ENCODE assay signal across 9 mouse cellular contexts in genomic region chr17:45626577-45627134, GRCm38 (mm10). TPM values are rescaled to one million over a fixed set of nuclear protein-coding genes. Genes with fewer than 3 reads are reported as not detected.
DNase-seq lines count a peak whose midpoint lies in the region; ATAC-seq and TF ChIP-seq lines count a peak whose summit lies in the region.
"Had no signal": no experiment of that assay in that cellular context is flagged by ENCODE, and none has a peak within 500 bp of the region (broad histone marks: within the 10 kb centered on the region; RNA-seq: fewer than 3 reads in every experiment).

No protein-coding gene starts in this region.

- H3K4me2 ChIP-seq in embryonic facial prominence, embryonic 13.5 days, result peak overlapping the region; percentile 51
- H3K4me2 ChIP-seq in kidney, embryonic 15.5 days, result peak overlapping the region; percentile 46
- H3K4me2 ChIP-seq in limb, embryonic 14.5 days (replicated peaks; ENCODE audit: low read depth, low read length, severe bottlenecking), result peak overlapping the region; percentile 26; the same call in 1 of the 2 replicates
- H3K4me2 ChIP-seq in midbrain, embryonic 16.5 days (ENCODE audit: low read length), result peak overlapping the region; percentile 46

- no peaks in the 10 kb centered on the region for H3K36me3 ChIP-seq in embryonic facial prominence, embryonic 13.5 days
- no peaks in the 10 kb centered on the region for H3K36me3 ChIP-seq in kidney, embryonic 15.5 days
- H3K36me3 ChIP-seq in limb, embryonic 14.5 days (ENCODE audit: control insufficient read depth, insufficient read depth, low read length), result no peaks in the 10 kb centered on the region
- H3K36me3 ChIP-seq in midbrain, embryonic 16.5 days (ENCODE audit: control insufficient read depth, insufficient read depth, low read length), result no peaks in the 10 kb centered on the region
- no peaks in the 10 kb centered on the region for H3K36me3 ChIP-seq in splenic B cell, adult 2 months (ENCODE audit: control insufficient read depth, insufficient read depth, low read length, poor library complexity, severe bottlenecking)

- no peaks in the 10 kb centered on the region for H3K9me3 ChIP-seq in embryonic facial prominence, embryonic 13.5 days
- H3K9me3 ChIP-seq in kidney, embryonic 15.5 days (replicated peaks), result no peaks in the 10 kb centered on the region
- no peaks in the 10 kb centered on the region for H3K9me3 ChIP-seq in limb, embryonic 14.5 days (ENCODE audit: control insufficient read depth, low read length)
- no peaks in the 10 kb centered on the region for H3K9me3 ChIP-seq in midbrain, embryonic 16.5 days (replicated peaks; ENCODE audit: control insufficient read depth, low read length, poor library complexity, severe bottlenecking)

- no peak for TF ChIP-seq POLR2A in limb, embryonic 14.5 days (IDR thresholded peaks at IDR 0.05; ENCODE audit: borderline replicate concordance, extremely low read depth, insufficient read depth, insufficient read length)

- H3K9ac ChIP-seq in embryonic facial prominence, embryonic 13.5 days, result peak overlapping the region; percentile 38; the same call in 1 of the 2 replicates
- no peak overlapping the region for H3K9ac ChIP-seq in kidney, embryonic 15.5 days
- H3K9ac ChIP-seq in limb, embryonic 14.5 days (ENCODE audit: low read depth, low read length, severe bottlenecking), result 0 out of 2 replicates have a peak overlapping the region, but pooled peaks have one; percentile 28
- H3K9ac ChIP-seq in midbrain, embryonic 16.5 days (ENCODE audit: low read depth, low read length), result no peak overlapping the region

- ATAC-seq in embryonic facial prominence, embryonic 13.5 days (ENCODE audit: insufficient number of reproducible peaks, insufficient read depth, low FRiP score, low TSS enrichment, low read depth), result no peak
- no peak for ATAC-seq in kidney, embryonic 15.5 days (replicated peaks; ENCODE audit: low FRiP score)
- peak; percentile 58 for ATAC-seq in limb, embryonic 14.5 days (ENCODE audit: low FRiP score, low read depth)
- ATAC-seq in midbrain, embryonic 16.5 days, result no peak

- peaks cover 14% of the 10 kb centered on the region for H3K4me1 ChIP-seq in embryonic facial prominence, embryonic 13.5 days
- peaks cover 31% of the 10 kb centered on the region for H3K4me1 ChIP-seq in kidney, embryonic 15.5 days
- H3K4me1 ChIP-seq in limb, embryonic 14.5 days (ENCODE audit: control insufficient read depth, insufficient read depth, low read length), result peaks cover 11% of the 10 kb centered on the region; the same call in 1 of the 2 replicates
- peaks cover 6% of the 10 kb centered on the region; the same call in 1 of the 2 replicates for H3K4me1 ChIP-seq in midbrain, embryonic 16.5 days (ENCODE audit: control insufficient read depth, insufficient read depth, low read length)

- no peak overlapping the region for H3K27ac ChIP-seq in embryonic facial prominence, embryonic 13.5 days
- H3K27ac ChIP-seq in kidney, embryonic 15.5 days, result no peak overlapping the region
- H3K27ac ChIP-seq in limb, embryonic 14.5 days (replicated peaks; ENCODE audit: low read depth, low read length), result no peak overlapping the region
- no peak overlapping the region for H3K27ac ChIP-seq in midbrain, embryonic 16.5 days (ENCODE audit: low read length)
- H3K27ac ChIP-seq: macrophage had no signal

- WGBS in embryonic facial prominence, embryonic 13.5 days, result 20% methylated on average over 15 of the region's 15 CpGs
- 28% methylated on average over 15 of the region's 15 CpGs for WGBS in kidney, embryonic 15.5 days
- WGBS in limb, embryonic 14.5 days, result 28% methylated on average over 15 of the region's 15 CpGs
- WGBS in midbrain, embryonic 16.5 days, result 21% methylated on average over 15 of the region's 15 CpGs

- H3K27me3 ChIP-seq in embryonic facial prominence, embryonic 13.5 days, result no peaks in the 10 kb centered on the region
- H3K27me3 ChIP-seq in kidney, embryonic 15.5 days, result no peaks in the 10 kb centered on the region
- no peaks in the 10 kb centered on the region for H3K27me3 ChIP-seq in limb, embryonic 14.5 days (ENCODE audit: control insufficient read depth, insufficient read depth, low read length)
- H3K27me3 ChIP-seq in midbrain, embryonic 16.5 days (ENCODE audit: control insufficient read depth, insufficient read depth, low read depth, low read length), result no peaks in the 10 kb centered on the region
- no peaks in the 10 kb centered on the region for H3K27me3 ChIP-seq in splenic B cell, adult 2 months (ENCODE audit: control insufficient read depth, insufficient read depth, low read length, poor library complexity, severe bottlenecking)

- peak; percentile 85 for DNase-seq in CD4-positive helper T cell, adult 2 months (ENCODE audit: low read depth, low spot score)
- peak; percentile 77 for DNase-seq in adrenal gland, postnatal 14 days
- DNase-seq in heart, adult 9 months (ENCODE audit: low spot score in 2 of 2), result peak; percentile 63 to 78
- DNase-seq in limb, embryonic 14.5 days (ENCODE audit: low spot score), result peak; percentile 93
- DNase-seq in splenic B cell, adult 2 months (ENCODE audit: low read depth, low spot score), result peak; percentile 91

- H3K4me3 ChIP-seq in embryonic facial prominence, embryonic 13.5 days, result peak overlapping the region; percentile 17; the same call in 1 of the 2 replicates
- no peak overlapping the region for H3K4me3 ChIP-seq in kidney, embryonic 15.5 days (replicated peaks)
- no peak overlapping the region for H3K4me3 ChIP-seq in limb, embryonic 14.5 days (replicated peaks; ENCODE audit: low read length)
- no peak overlapping the region for H3K4me3 ChIP-seq in midbrain, embryonic 16.5 days (ENCODE audit: low read depth, low read length)

RNA-seq across cellular contexts. Expression of gene Mymx, which starts 24.8 kb away (rescaled TPM):
- 0.44 TPM in 1 of 2 replicates, not detected in the other for total RNA-seq in adrenal gland, postnatal 14 days (2021)
- 3.8 and 5.5 TPM in 2 replicates for polyA plus RNA-seq in embryonic facial prominence, embryonic 13.5 days (2015; fragmentation: Nextera tagmentation; extraction: Ambion mirVana)
- polyA plus RNA-seq in kidney, embryonic 15.5 days (2015; fragmentation: Nextera tagmentation; extraction: Ambion mirVana), result 5.7 and 6.3 TPM in 2 replicates
- 53.5 and 60.7 TPM in 2 replicates for polyA plus RNA-seq in limb, embryonic 14.5 days (2012; rRNA removed)
- 27.2 and 37.8 TPM in 2 replicates for polyA plus RNA-seq in limb, embryonic 14.5 days (2014; fragmentation: Nextera tagmentation; extraction: Ambion mirVana)
- polyA plus RNA-seq in midbrain, embryonic 16.5 days (2015; fragmentation: Nextera tagmentation; extraction: Ambion mirVana), result not detected in 2 replicates
- polyA plus RNA-seq: macrophage had no signal

RNA-seq across cellular contexts. Expression of gene Slc29a1, which starts 27.2 kb away (rescaled TPM):
- 114 and 140 TPM in 2 replicates for total RNA-seq in adrenal gland, postnatal 14 days (2021)
- polyA plus RNA-seq in embryonic facial prominence, embryonic 13.5 days (2015; fragmentation: Nextera tagmentation; extraction: Ambion mirVana), result 69.8 and 77.4 TPM in 2 replicates
- 100 and 102 TPM in 2 replicates for polyA plus RNA-seq in kidney, embryonic 15.5 days (2015; fragmentation: Nextera tagmentation; extraction: Ambion mirVana)
- polyA plus RNA-seq in limb, embryonic 14.5 days (2012; rRNA removed), result 122 and 157 TPM in 2 replicates
- 94.5 and 103 TPM in 2 replicates for polyA plus RNA-seq in limb, embryonic 14.5 days (2014; fragmentation: Nextera tagmentation; extraction: Ambion mirVana)
- polyA plus RNA-seq in midbrain, embryonic 16.5 days (2015; fragmentation: Nextera tagmentation; extraction: Ambion mirVana), result 37.8 and 40.7 TPM in 2 replicates

RNA-seq across cellular contexts. Expression of gene Capn11, which starts 32.5 kb away (rescaled TPM):
- total RNA-seq in adrenal gland, postnatal 14 days (2021), result 0.11 and 0.49 TPM in 2 replicates
- polyA plus RNA-seq in embryonic facial prominence, embryonic 13.5 days (2015; fragmentation: Nextera tagmentation; extraction: Ambion mirVana), result 0.63 and 0.84 TPM in 2 replicates
- polyA plus RNA-seq in kidney, embryonic 15.5 days (2015; fragmentation: Nextera tagmentation; extraction: Ambion mirVana), result 0.57 and 0.87 TPM in 2 replicates
- polyA plus RNA-seq in limb, embryonic 14.5 days (2012; rRNA removed), result 0.03 and 0.23 TPM in 2 replicates
- polyA plus RNA-seq in limb, embryonic 14.5 days (2014; fragmentation: Nextera tagmentation; extraction: Ambion mirVana), result not detected in 2 replicates
- polyA plus RNA-seq in midbrain, embryonic 16.5 days (2015; fragmentation: Nextera tagmentation; extraction: Ambion mirVana), result 0.46 and 0.89 TPM in 2 replicates

RNA-seq across cellular contexts. Expression of gene Hsp90ab1, which starts 53.6 kb away (rescaled TPM):
- total RNA-seq in adrenal gland, postnatal 14 days (2021), result 1,351 and 1,485 TPM in 2 replicates
- 1,480 and 1,606 TPM in 2 replicates for polyA plus RNA-seq in embryonic facial prominence, embryonic 13.5 days (2015; fragmentation: Nextera tagmentation; extraction: Ambion mirVana)
- polyA plus RNA-seq in kidney, embryonic 15.5 days (2015; fragmentation: Nextera tagmentation; extraction: Ambion mirVana), result 1,881 and 1,940 TPM in 2 replicates
- 788 and 951 TPM in 2 replicates for polyA plus RNA-seq in limb, embryonic 14.5 days (2012; rRNA removed)
- 1,382 and 1,446 TPM in 2 replicates for polyA plus RNA-seq in limb, embryonic 14.5 days (2014; fragmentation: Nextera tagmentation; extraction: Ambion mirVana)
- 1,403 and 1,446 TPM in 2 replicates for polyA plus RNA-seq in midbrain, embryonic 16.5 days (2015; fragmentation: Nextera tagmentation; extraction: Ambion mirVana)

RNA-seq across cellular contexts. Expression of gene Mrpl14, which starts 59.5 kb away (rescaled TPM):
- 119 and 122 TPM in 2 replicates for total RNA-seq in adrenal gland, postnatal 14 days (2021)
- polyA plus RNA-seq in embryonic facial prominence, embryonic 13.5 days (2015; fragmentation: Nextera tagmentation; extraction: Ambion mirVana), result 146 and 152 TPM in 2 replicates
- polyA plus RNA-seq in kidney, embryonic 15.5 days (2015; fragmentation: Nextera tagmentation; extraction: Ambion mirVana), result 144 and 152 TPM in 2 replicates
- 98.3 and 113 TPM in 2 replicates for polyA plus RNA-seq in limb, embryonic 14.5 days (2012; rRNA removed)
- 146 and 147 TPM in 2 replicates for polyA plus RNA-seq in limb, embryonic 14.5 days (2014; fragmentation: Nextera tagmentation; extraction: Ambion mirVana)
- polyA plus RNA-seq in midbrain, embryonic 16.5 days (2015; fragmentation: Nextera tagmentation; extraction: Ambion mirVana), result 115 and 118 TPM in 2 replicates

Comparison
In these comparisons a context has a peak if more than half of its experiments do, and no peak if none do; other contexts are left out.
1. H3K9ac ChIP-seq: peak in embryonic facial prominence, embryonic 13.5 days (single experiment) and limb, embryonic 14.5 days (single experiment); none in kidney, embryonic 15.5 days (single experiment) and midbrain, embryonic 16.5 days (single experiment).
2. Peak in every context shown above with its lines, with median percentiles within 50 percentile points of each other: DNase-seq and H3K4me2 ChIP-seq.